Mouse (Mus musculus) yolk sac, embryonic 10.5 days (tissue): ENCODE measurements around the gene Cdc37.
A peak's percentile ranks its signal among the peaks of the same experiment; 100 is the strongest.

Experiments used
- DNase-seq: peaks from one replicate; pipeline ENCODE4 v3.0.0-alpha.2; 2017; ENCODE audit warnings: low spot score

The Cdc37 gene

DNA sequence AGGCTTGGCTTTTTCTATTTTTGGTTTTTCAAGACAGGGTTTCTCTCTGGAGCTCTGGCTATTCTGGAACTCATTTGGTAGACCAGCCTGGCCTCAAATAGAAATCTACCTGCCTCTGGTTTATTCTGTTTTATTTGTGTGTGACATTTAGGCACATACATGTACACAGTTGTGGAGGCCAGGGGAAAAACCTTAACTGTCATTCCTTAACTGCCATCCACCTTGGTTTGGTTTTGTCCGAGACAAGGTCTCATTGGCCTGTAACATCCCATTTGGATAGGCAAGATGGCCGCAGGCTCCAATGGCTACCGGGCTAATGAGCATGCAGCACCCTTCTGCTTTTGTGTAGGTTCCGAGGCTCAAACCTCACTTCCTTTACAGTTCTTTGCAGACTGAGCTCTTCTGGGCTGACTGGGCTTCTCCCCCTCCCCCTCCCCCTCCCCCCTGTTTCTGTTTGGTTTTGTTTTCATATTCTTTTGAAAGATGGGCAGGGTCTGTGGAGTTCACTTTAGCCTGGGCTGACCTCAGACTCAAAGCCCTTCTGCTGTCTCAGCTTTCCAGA, 14.4 kb downstream of the Cdc37 start:
- DNase-seq = no peak

DNA sequence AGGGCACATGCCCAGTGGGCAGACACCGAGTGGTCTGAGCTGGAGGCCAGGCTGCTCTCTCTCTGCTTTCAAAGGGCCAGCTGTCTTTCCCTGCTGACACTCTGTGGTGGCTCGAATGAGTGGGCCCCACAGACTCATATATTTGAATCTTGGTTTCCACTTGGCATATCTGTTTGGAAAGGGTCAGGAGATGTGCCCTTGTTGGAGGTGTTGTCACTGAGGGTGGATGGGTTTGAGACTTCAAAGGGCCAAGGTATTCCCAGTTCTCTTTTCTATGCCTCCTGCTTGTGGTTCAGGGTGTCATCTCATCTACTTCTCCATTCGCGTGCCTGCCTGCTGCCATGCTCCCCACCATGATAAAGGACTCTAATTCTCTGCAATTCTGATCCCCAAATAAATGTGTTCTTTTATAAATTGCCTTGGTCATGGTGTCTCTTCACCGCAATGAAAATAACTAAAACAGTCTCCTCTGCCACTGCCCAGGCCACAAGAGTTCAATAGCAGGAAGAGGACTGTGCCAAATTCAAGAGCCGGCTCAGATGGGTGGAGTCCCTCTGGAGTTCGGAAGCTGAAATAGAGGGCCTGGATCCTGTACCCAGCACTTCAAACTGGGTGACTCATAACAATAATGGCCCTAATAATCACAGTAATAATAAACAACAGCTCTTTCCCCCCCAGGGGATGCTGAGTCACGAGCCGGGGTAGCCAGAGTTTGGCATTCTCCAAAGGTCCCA, 15.0 kb downstream of the Cdc37 start:
- DNase-seq = no peak

- no peak for DNase-seq
These were observed 16.6 kb downstream of the Cdc37 start for GRCm38 (mm10) chr9:21133064-21133707.

- no peak for DNase-seq
These were observed 17.5 kb downstream of the Cdc37 start for GRCm38 (mm10) chr9:21132102-21132775.

GRCm38 (mm10) chr9:21131059-21131956, 18.5 kb downstream of the Cdc37 start, which contains the start of gene Tyk2:
TSS of gene Tyk2 (minus strand) at chr9:21131243.
- DNase-seq = peak; percentile 97

- DNase-seq = no peak
These were observed 23.5 kb downstream of the Cdc37 start for GRCm38 (mm10) chr9:21126259-21126627.

DNA sequence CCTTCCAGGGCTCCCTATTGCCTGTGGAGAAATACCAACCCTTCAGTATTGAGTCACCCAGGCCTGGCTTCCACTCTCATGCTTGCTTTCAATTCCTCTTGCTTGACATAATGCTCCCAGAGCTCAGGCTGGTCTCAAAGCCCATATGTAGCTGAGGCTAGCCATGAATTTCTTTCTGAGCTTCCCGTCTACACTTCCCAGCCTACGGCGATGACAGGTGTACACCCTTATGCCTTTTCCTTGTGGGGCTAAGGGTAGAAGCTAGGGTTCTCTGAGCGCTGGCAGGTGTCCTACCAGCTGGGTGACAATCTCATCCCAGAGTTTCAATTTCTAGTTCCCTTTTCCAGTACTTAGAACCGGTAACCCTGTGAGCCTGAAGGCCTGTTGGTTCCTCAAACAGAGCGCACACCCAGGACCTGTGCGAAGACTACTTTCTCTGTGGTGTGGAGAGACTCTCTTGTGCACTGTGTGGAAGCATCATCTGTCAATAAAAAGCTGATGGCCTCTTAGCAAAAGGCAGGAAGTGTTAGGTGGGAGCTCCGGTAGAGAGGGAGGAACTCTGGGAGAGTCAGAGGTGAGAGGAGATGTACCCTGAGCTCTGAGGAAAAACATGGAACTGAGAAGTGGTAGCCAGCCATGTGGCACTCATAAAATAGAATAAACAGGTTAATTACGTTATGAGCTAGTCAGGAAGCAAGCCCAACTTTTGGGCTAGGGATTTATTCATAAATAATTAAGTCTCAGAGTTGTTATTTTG, 24.1 kb downstream of the Cdc37 start:
- DNase-seq = no peak

DNA sequence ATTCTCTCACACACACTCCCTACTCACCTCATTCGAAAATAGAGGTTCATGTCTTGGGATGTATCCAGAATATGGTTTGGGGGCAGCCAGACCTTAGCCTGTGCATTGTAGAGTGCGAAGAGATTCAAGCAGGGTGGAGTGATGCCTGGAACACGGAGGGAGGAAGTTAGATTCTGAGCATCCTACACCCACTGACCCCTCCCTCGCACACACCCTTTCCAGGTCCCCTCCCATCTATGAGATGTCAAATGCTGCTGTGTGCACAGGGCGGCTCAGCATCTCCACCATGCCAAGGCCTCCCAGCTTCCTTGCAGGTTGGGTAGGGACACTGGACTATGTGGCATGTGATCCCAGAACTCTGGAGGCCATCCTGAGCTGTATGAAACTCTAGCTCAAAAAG, 24.9 kb downstream of the Cdc37 start:
- DNase-seq = no peak

DNA sequence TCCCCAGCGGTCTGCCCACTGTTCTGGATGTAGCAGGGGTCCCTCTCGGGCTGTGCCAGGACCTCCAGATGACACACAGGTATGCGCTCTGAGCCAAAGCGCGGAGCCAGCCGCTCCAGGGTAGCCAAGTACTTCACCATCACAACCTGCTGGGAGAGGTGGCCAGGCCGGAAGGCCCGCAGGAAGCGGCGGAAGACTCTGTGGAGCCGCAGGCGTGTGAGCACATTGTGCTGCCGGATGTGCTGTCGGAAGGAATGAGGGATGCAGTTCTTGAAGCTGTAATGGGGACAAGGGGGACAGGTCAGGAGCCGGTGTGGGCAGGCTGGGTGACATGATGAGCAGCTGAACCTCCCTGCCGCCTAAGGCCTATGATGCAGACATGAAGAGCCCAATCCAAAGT, 28.3 kb downstream of the Cdc37 start:
- no peak for DNase-seq

- no peak for DNase-seq
These were observed 32.7 kb downstream of the Cdc37 start for GRCm38 (mm10) chr9:21117073-21117472.

- DNase-seq = no peak
These were observed 34.7 kb downstream of the Cdc37 start for GRCm38 (mm10) chr9:21115105-21115504.

DNA sequence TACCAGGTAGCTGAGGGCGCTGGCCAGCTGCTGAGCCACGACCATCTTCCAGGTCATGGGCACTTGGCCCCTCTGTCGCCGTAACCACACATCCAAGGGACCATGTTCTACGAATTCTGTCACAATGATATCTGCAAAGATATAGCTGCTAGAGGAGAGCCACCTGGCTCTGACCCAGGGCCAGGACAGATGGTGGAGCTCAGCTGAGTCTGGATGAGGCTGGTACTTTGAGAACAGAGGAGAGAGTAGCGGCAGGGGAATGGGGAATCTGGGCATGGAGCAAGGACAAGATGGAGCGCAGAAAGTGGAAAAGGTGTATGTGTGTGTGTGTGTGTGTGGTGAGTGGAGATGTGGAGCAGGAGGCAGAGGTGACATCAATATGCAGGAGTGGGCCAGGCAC, 35.6 kb downstream of the Cdc37 start:
- no peak for DNase-seq

DNA sequence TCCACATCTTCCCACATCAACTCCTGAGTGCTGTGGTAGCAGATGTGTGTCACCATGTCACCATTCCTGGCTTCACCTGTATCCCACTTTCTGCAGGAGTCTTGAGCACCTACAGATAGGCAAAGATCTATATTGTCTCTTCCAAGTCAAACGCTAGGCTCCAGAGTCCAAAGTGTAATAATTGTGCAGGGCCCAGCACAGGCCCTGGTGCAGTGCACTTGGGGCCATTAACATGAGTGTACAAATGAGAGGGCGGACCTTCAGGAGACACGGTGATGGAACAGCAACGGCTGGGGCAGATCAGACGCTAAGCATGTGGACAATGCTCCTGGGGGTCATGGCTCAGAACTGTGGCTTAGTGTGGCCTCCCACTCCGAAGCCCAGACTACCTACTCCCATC, 36.0 kb downstream of the Cdc37 start:
- no peak for DNase-seq

DNA sequence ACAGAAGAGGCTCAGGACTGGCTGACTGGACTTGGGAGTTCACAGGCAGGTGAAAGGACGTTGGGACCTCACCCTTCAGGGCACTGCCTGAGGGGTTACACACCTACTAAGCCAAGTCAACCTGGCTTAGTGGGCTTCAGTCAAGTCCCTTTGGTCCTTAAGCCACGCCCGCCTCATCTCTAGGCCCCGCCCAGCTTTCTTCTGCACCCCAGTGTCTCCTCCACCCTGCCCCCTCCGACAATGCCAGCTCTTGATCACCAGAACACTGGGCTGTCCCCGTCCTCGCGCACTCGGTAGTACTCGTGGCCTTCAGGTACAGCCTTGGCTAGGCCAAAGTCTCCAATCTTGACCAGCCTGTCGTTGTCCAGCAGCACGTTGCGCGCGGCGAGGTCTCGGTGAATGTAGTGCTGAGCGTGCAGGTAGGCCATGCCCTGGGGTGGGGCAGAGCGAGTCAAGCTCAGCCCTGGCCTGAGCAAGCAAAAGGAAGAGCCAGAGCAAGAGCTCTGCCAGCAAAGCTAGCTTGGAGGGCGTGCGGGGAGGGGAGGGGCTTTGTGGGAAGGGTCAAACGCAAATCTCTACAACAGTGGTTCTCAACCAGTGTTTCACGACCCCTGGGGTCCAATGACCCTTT, 42.1 kb downstream of the Cdc37 start:
- DNase-seq = no peak

- DNase-seq = no peak
These were observed 43.8 kb downstream of the Cdc37 start for GRCm38 (mm10) chr9:21105760-21106564.

GRCm38 (mm10) chr9:21104814-21105213, 45.0 kb downstream of the Cdc37 start:
- no peak for DNase-seq

DNA sequence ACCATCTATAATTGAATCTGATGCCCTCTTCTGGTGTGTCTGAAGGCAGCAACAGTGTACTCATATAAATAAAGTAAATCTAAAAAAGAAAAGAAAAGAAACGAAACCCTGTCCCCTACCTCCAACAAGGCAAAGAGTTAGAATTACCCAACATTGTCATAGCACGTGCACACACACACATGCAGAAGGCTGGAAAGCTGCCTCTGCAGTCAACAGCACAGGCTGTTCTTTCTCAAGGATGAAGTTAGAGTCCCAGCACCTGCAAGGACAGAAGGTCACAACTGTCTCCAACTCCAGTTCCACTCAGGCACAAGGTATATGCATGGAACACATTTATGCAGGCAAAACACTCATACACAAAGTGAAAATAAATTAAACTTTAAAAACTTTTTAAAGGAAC, 47.7 kb downstream of the Cdc37 start:
- DNase-seq = no peak

DNA sequence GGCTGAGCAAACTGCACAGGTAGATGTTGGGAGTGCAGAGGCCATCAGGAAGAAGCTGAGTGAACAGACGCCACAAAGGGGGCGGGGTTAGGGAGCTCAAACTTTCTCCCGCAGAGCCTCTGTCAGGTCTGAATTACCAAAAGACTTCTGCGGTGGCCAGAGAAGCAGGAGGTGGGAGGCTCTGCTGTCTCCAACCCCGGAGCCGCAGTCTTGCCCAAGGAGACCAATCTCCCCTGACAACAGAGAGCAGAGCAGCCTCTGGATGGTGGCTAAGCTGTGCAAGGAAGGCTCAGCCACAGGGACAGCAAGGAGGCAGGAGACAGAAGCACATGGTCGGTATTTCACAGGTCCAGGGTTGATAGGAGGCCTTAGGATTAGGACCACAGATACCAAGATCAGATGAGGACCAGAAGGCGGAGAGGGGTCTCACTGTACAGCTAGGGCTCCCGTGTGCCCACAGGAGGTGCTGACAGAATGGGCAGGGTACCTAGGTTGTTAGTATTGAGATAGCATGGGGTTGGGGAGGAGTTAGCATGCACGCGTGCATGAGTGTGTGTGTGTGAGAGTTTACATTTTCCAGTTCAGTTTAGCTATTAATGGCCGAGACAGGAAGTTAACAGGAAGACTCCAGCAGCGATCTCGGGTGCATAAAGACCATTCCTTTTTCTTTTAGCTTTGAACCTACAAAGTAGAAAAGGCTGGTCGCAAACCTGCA, 49.2 kb downstream of the Cdc37 start:
- no peak for DNase-seq

DNA sequence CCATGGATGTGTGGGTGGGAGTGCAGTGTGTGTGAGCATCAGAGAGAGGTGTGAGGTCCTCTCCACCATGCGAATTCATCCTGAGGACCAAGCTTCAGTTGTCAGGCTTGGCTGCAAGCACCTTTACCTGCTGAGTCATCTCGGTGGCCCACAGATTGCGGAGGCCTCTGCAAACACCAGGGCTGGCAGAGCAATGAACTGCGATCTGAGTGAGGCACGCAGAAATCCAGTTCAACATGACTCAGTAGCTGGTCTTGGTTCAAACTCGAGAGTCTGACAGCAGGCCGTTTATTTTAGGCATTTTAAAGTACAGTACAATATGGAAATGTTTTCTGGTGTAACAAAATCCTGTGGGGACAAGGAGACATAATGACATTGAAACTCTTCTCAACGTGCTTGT, 52.0 kb downstream of the Cdc37 start:
- DNase-seq = peak; percentile 45
